17 mouse cellular contexts compared by ENCODE assay signal in the genomic region with DNA sequence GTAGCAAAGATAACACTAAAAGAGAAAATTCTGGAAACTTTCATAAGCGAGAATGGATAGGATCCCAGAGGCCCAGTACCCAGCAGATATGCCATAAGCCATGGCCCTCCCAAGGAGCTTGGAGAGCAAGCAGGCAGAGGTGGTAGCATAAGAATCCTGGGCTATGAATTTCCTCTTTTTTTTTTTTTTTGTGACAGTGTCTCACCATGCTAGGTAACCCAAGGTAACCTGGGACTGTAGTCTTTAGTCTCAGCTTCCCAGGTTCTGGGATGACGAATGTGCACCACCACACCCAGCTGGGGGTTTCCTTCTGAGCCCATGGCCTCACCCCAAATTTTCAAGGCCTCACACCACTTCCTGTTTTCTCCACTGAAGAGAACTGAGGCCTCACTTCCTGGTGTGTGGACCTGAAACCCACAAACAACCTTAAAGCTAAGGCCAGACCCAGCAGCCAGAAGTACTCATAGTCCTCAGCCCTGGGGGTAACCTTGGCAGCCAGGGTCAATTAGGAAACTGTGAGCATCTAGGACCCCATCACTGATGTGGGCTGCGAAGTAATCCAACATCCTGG. TPM values are rescaled to one million over a fixed set of nuclear protein-coding genes. Genes with fewer than 3 reads are reported as not detected.
DNase-seq lines count a peak whose midpoint lies in the region; ATAC-seq and TF ChIP-seq lines count a peak whose summit lies in the region.
"Had no signal": no experiment of that assay in that cellular context is flagged by ENCODE, and none has a peak within 500 bp of the region (broad histone marks: within the 10 kb centered on the region; RNA-seq: fewer than 3 reads in every experiment).

No protein-coding gene starts in this region.

- peak; percentile 77 for DNase-seq in lung, postnatal 25 days (ENCODE audit: low spot score)
- DNase-seq in lung, adult 2 months: no peak
- DNase-seq in induced T-regulatory cell, adult 2 months (ENCODE audit: low read depth): peak; percentile 92
- DNase-seq in thymus, postnatal 4 days: peak; percentile 42
- no peak for DNase-seq in frontal cortex, postnatal 25 days (ENCODE audit: low spot score in 2 of 2)
- DNase-seq: adrenal gland, postnatal 25 days; cerebellum, postnatal 10 days; gastrocnemius, postnatal 10 days; heart, postnatal 36 days had no signal

- no peak for TF ChIP-seq POLR2A in lung, adult 2 months (IDR thresholded peaks at IDR 0.05; ENCODE audit: borderline replicate concordance, extremely low read depth, low read depth, low read length)

- H3K9ac ChIP-seq in heart, embryonic 12.5 days: no peak overlapping the region

- no peaks in the 10 kb centered on the region for H3K27me3 ChIP-seq in heart, embryonic 12.5 days (replicated peaks)

- H3K4me1 ChIP-seq in lung, adult 2 months (ENCODE audit: control insufficient read depth, insufficient read depth, low read length): no peaks in the 10 kb centered on the region
- no peaks in the 10 kb centered on the region for H3K4me1 ChIP-seq in heart, embryonic 12.5 days (replicated peaks)

- H3K4me2 ChIP-seq in heart, embryonic 12.5 days: no peak overlapping the region

- 84% methylated on average over 3 of the region's 3 CpGs for WGBS in lung, adult 2 months
- 92% methylated on average over 3 of the region's 3 CpGs for WGBS in heart, embryonic 12.5 days

- peak; percentile 92 for ATAC-seq in monocyte, adult 5-6 weeks (replicated peaks; ENCODE audit: insufficient number of reproducible peaks, low FRiP score, low TSS enrichment, poor library complexity, severe bottlenecking)
- no peak for ATAC-seq in cerebellum, adult (ENCODE audit: insufficient number of reproducible peaks, low FRiP score, low TSS enrichment)
- ATAC-seq in heart, embryonic 12.5 days (ENCODE audit: insufficient number of reproducible peaks, low FRiP score): no peak

- H3K36me3 ChIP-seq in heart, embryonic 12.5 days: peaks cover 85% of the 10 kb centered on the region

- no peak overlapping the region for H3K27ac ChIP-seq in heart, embryonic 12.5 days (ENCODE audit: poor library complexity, severe bottlenecking)
- H3K27ac ChIP-seq: left cerebral cortex, adult 2 months had no signal

- no peaks in the 10 kb centered on the region for H3K9me3 ChIP-seq in heart, embryonic 12.5 days (replicated peaks)

- TF ChIP-seq CTCF in lung, adult 2 months (IDR thresholded peaks at IDR 0.05; ENCODE audit: insufficient read depth, low read length): no peak

- H3K4me3 ChIP-seq in lung, adult 2 months (replicated peaks; ENCODE audit: extremely low read depth, low read depth, low read length): no peak overlapping the region
- H3K4me3 ChIP-seq in heart, embryonic 12.5 days: no peak overlapping the region
- H3K4me3 ChIP-seq: erythroblast, embryonic 14.5 days; left cerebral cortex, adult 2 months had no signal

RNA-seq across cellular contexts. Expression of a gene that starts 8.2 kb away (rescaled TPM):
- polyA plus RNA-seq in lung, adult 2 months (2012; rRNA removed): 39.1 and 67.4 TPM in 2 replicates
- total RNA-seq in monocyte, adult 5-6 weeks (2017): 640 to 819 TPM (median 739 TPM) in 3 replicates
- polyA plus RNA-seq in heart, embryonic 12.5 days (2016; fragmentation: Nextera tagmentation; extraction: Ambion mirVana): 72.5 and 77.5 TPM in 2 replicates

RNA-seq across cellular contexts. Expression of a gene that starts 20.3 kb away (rescaled TPM):
- 1.6 and 1.8 TPM in 2 replicates for polyA plus RNA-seq in lung, adult 2 months (2012; rRNA removed)
- 1.2 to 5.8 TPM (median 4.8 TPM) in 3 replicates for total RNA-seq in monocyte, adult 5-6 weeks (2017)
- 0.09 TPM in 1 of 2 replicates, not detected in the other for polyA plus RNA-seq in heart, embryonic 12.5 days (2016; fragmentation: Nextera tagmentation; extraction: Ambion mirVana)
- total RNA-seq: adrenal gland, postnatal 25 days; gastrocnemius, postnatal 10 days; heart, postnatal 36 days; left cerebral cortex, adult 2 months had no signal
- polyA plus RNA-seq: kidney, embryonic 16.5 days; neural tube, embryonic 14.5 days had no signal

RNA-seq across cellular contexts. Expression of a gene that starts 34.4 kb away (rescaled TPM):
- polyA plus RNA-seq in lung, adult 2 months (2012; rRNA removed): 139 and 170 TPM in 2 replicates
- total RNA-seq in monocyte, adult 5-6 weeks (2017): 902 to 973 TPM (median 947 TPM) in 3 replicates
- polyA plus RNA-seq in heart, embryonic 12.5 days (2016; fragmentation: Nextera tagmentation; extraction: Ambion mirVana): 399 and 414 TPM in 2 replicates

RNA-seq across cellular contexts. Expression of a gene that starts 43.5 kb away (rescaled TPM):
- polyA plus RNA-seq in lung, adult 2 months (2012; rRNA removed): 0.25 TPM in 1 of 2 replicates, not detected in the other
- 0.86 to 6.9 TPM (median 1.1 TPM) in 3 replicates for total RNA-seq in monocyte, adult 5-6 weeks (2017)
- polyA plus RNA-seq in heart, embryonic 12.5 days (2016; fragmentation: Nextera tagmentation; extraction: Ambion mirVana): not detected in 2 replicates
- total RNA-seq: gastrocnemius, postnatal 10 days had no signal
- polyA plus RNA-seq: erythroblast, embryonic 14.5 days; kidney, embryonic 16.5 days; neural tube, embryonic 14.5 days; stomach, embryonic 14.5 days had no signal

RNA-seq across cellular contexts. Expression of a gene that starts 44.3 kb away (rescaled TPM):
- not detected in 2 replicates for polyA plus RNA-seq in lung, adult 2 months (2012; rRNA removed)
- not detected in 3 replicates for total RNA-seq in monocyte, adult 5-6 weeks (2017)
- polyA plus RNA-seq in heart, embryonic 12.5 days (2016; fragmentation: Nextera tagmentation; extraction: Ambion mirVana): not detected in 2 replicates
- total RNA-seq: adrenal gland, postnatal 25 days; gastrocnemius, postnatal 10 days; heart, postnatal 36 days; left cerebral cortex, adult 2 months had no signal
- polyA plus RNA-seq: erythroblast, embryonic 14.5 days; kidney, embryonic 16.5 days; neural tube, embryonic 14.5 days; stomach, embryonic 14.5 days had no signal

Comparison
In these comparisons a context has a peak if more than half of its experiments do, and no peak if none do; other contexts are left out.
1. DNase-seq: peak in lung, postnatal 25 days (single experiment), induced T-regulatory cell, adult 2 months (single experiment) and thymus, postnatal 4 days (single experiment); none in lung, adult 2 months (single experiment) and frontal cortex, postnatal 25 days (0 of 2).